Mouse (Mus musculus) inflammation-experienced regulatory T-cells, adult 6 months (primary cell): ENCODE data around the gene Pibf1. TPM values are rescaled to one million over a fixed set of nuclear protein-coding genes. Genes with fewer than 3 reads are reported as not detected.

Experiments
- ATAC-seq: one replicate; pipeline ENCODE4 v1.8.0; 2017
- polyA plus RNA-seq, 3 experiments: library from polyadenylated mRNA; unstranded; fragments of 100-300 nt; shearing (Covaris generic); gene quantifications; one replicate each; pipeline ENCODE4 v1.2.1; 2017

Pibf1 gene
- polyA plus RNA-seq, 3 experiments from 2014 or later, result 18.6 to 33.2 (median 31.2) TPM

- peak; percentile 90 for ATAC-seq
Measured at GRCm38 (mm10) chr14:99141786-99142633, 42.8 kb downstream of the Pibf1 start.

GRCm38 (mm10) chr14:99146841-99147240 is 47.6 kb downstream of the Pibf1 start:
- ATAC-seq, result no peak

DNA sequence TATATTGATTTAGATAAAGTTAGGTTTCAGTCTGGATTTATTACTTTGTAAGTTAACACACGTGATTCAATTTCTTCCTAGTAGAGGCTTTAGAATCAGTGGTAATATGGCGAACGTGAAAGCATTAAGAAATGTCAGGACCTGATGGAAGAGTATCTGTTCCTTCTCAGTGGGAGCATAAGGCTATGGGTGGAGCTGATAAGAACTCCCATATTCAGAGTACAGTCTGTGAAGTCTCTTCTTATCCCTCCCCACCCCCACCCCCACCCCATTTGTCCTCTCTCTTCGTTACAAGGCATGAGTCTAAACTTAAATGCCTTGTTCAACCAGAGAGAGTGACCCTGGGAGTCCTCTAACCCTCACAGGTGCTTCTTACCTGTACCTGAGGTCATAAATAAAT is 53.5 kb downstream of the Pibf1 start:
- ATAC-seq, result no peak

- no peak for ATAC-seq
Measured at GRCm38 (mm10) chr14:99159940-99160339, 60.7 kb downstream of the Pibf1 start.

- ATAC-seq, result no peak
Measured at GRCm38 (mm10) chr14:99163051-99163450, 63.8 kb downstream of the Pibf1 start.

- no peak for ATAC-seq
Measured at GRCm38 (mm10) chr14:99174138-99174745, 75.0 kb downstream of the Pibf1 start.

DNA sequence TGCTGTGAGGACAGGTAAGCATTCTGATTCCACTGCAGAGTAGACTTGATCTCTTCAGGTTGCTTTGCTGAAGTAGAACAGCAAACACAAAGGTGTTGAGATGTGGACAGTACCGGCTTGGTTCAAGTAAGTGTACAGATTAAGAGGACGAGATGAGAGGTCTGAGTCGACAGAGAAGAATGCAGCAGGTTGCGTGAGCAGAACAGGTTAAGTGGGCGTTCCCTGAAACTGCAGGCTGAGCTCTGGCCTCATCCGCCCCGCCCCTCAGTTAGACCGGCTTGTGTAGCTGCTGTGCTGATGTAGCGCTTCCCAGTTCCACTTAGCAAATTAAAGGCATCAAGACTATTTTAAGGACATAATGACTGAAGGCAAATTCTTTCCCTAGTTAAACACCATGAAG is 77.3 kb downstream of the Pibf1 start:
- no peak for ATAC-seq

DNA sequence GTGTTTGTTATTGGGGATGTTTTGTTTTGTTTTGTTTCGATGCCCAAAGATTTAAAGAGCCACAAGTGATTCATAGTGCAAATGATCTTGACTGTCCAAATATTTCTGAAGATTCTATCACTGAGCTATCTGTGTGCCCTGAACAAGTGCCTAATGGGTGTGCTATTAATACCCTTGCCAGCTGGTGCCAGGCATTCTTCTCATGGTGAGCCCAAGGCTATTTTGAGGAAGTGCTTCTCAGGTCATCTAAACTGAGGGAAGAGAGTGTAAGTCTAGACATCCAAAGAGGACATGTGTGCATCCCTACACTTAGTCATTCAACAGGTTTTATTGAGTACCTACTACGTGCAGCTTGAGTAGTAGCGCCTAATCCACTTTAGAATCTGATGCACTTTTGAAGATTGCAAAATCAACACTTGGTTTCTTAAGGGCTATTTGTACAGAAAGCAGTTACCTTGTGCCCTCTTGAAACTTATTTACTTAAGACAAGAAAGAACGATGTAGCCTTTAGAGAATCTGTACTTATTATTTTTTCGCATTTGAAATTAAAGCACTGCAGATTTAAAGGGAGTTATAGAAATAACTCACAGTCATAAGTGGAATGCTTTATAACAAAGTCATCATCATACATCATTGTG is 91.0 kb downstream of the Pibf1 start:
- ATAC-seq, result no peak

GRCm38 (mm10) chr14:99205865-99206264 is 106.6 kb downstream of the Pibf1 start:
- no peak for ATAC-seq

DNA sequence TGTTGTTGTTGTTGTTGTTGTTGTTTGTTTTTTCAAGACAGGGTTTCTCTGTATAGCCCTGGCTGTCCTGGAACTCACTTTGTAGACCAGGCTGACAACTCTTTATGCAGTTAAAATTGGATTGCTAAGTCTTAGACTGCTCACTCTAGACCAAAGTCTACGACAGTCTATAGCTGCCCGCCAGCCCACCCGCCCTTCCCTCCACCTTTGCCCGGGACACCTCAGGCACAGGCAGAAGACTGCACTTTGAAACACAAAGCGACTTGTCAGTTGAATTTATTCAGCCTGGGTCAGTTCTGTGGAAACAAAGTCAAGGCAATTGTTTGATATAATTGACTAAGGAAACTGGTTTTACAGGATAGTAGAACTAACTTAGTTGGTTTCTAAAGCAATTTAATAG is 107.4 kb downstream of the Pibf1 start:
- ATAC-seq, result no peak

- ATAC-seq, result no peak
Measured at GRCm38 (mm10) chr14:99210431-99210830, 111.2 kb downstream of the Pibf1 start.

- ATAC-seq, result no peak
Measured at GRCm38 (mm10) chr14:99218396-99219012, 119.3 kb downstream of the Pibf1 start.

DNA sequence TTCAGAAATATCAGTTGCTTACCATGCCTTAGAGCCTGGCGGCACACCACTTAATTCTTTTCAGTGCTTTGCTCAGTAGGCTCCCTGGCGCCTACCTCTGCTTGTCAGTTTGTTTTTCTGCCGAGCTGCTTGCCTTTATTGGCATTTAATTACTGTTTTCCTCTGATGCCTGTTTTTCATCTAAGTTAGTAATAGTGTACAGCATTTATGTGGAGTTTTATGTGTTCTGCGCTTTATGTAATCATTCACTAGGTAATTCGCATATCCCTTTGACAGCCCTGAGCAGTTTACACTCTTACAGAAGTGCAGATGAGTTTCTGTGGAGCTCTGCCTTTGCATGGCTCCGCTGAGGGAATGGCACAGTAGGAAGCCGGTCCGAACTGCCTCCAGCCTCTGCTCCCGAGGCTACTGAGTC is 120.5 kb downstream of the Pibf1 start:
- ATAC-seq, result no peak

- no peak for ATAC-seq
Measured at GRCm38 (mm10) chr14:99225929-99226328, 126.7 kb downstream of the Pibf1 start.

- ATAC-seq, result no peak
Measured at GRCm38 (mm10) chr14:99229071-99229780, 130.0 kb downstream of the Pibf1 start.

DNA sequence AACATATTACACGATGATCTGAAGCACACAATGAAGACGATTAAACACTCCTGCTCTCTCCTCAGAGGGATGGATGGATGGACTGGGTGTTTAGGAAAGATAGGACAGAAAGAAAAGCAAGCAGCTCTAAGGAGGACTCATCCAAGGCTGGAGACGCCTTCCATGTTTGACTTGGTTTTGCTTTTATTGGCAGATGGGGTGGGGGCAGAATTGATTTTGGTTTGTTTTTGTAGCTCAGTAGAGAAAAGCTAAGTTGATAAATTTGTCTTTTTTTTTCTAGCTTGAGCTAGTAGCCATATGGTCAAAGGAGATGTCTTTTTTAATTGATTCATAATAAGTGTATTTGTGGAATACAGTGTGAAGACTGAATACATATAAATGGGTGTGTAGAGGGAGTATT is 133.8 kb downstream of the Pibf1 start:
- ATAC-seq, result no peak

- no peak for ATAC-seq
Measured at GRCm38 (mm10) chr14:99237115-99237514, 137.9 kb downstream of the Pibf1 start.

- no peak for ATAC-seq
Measured at GRCm38 (mm10) chr14:99240563-99240962, 141.3 kb downstream of the Pibf1 start.

GRCm38 (mm10) chr14:99244508-99244907 is 145.3 kb downstream of the Pibf1 start:
- ATAC-seq, result no peak

DNA sequence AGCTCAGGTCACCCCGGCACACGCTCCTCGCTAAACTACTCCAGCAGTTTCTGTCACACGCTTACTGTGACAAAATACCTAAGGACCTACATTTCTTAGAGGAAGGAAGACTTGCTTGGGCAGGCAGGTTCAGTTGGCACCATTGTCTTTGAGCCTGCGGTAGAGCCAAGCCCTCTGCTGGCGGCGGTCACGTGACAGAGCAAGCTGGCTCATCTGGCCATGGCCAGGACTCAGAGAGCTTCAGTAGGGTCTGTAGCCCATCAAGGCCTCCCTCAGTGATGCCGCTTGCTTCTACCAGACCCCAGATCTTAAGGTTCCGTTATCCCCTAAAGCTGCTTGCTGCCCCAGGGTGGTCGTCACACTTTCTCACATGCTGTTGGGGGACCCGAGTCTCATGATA is 162.8 kb downstream of the Pibf1 start:
- ATAC-seq, result no peak

DNA sequence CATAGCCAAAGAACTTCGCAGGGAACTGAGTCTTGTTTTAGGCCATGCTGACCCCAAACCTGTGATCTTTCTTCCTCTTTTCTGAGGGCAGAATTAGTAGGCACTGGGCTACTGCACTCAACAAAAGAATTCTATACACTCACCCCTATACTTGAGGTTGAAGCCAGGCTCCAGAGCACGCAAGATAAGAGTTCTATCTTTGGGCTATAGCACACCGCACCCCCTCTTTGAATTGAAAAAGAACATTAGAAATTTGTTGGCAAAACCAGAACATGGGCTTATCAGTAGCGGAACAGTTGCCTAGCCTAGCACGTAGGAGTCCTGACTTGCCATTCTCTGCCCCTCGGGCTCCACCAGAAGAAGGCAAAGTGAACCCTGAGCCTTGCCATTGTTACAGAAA is 164.6 kb downstream of the Pibf1 start:
- no peak for ATAC-seq

GRCm38 (mm10) chr14:99265791-99266190 is 166.6 kb downstream of the Pibf1 start:
- no peak for ATAC-seq

- no peak for ATAC-seq
Measured at GRCm38 (mm10) chr14:99266749-99267148, 167.5 kb downstream of the Pibf1 start.
